Mouse (Mus musculus): ENCODE results near the gene Trim59.

Gene Trim59

GRCm38 (mm10) chr3:69004437-69005337 is 39.9 kb downstream of the Trim59 start, which contains the start of the genes Ift80 and Smc4:
TSS of gene Ift80 (minus strand) at chr3:69004570.
TSS of gene Smc4 (plus strand) at chr3:69004738.
- DNase-seq = peak; percentile 95 to 96

GRCm38 (mm10) chr3:69004055-69004436 is 40.5 kb downstream of the Trim59 start:
- DNase-seq = no peak

- DNase-seq = no peak
These were observed 41.8 kb downstream of the Trim59 start for GRCm38 (mm10) chr3:69002781-69003180.

- DNase-seq = no peak
These were observed 58.0 kb downstream of the Trim59 start for GRCm38 (mm10) chr3:68986550-68986949.
